Mouse (Mus musculus): ENCODE results near the gene Mon1b. TPM values are rescaled to one million over a fixed set of nuclear protein-coding genes. Genes with fewer than 3 reads are reported as not detected.

Mon1b gene
- total and polyA plus RNA-seq, 2 experiments from 2014 or later = 10.4 to 23.7 TPM

DNA sequence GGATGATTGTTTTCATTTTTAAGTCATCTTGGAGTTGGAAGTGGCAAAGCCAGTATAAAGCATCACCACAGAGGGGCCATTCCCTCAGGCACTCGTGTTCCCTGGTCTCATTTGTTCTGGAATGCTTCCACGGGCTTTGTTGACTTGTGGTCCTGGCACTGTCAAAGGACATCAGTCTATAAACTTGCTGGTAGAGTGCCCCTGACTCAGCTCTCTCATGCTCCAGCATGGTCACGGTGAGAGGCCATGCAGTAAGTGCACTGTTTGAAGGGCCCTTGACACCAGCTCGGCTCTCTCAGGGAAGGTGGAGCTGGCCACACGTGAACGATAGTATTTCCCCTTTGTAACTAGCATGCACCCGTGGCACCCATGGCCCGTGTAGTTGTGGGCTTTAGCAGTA, 5.0 kb downstream of the Mon1b start:
- H3K4me1 ChIP-seq (ENCODE audit: insufficient read depth) = no peaks in the 10 kb centered on the region
- ATAC-seq (no peak), DNase-seq (no peak)
- no peak for TF ChIP-seq CTCF (IDR thresholded peaks at IDR 0.05; ENCODE audit: low read depth)
- no peak overlapping the region for H3K4me2 ChIP-seq (ENCODE audit: low read depth)
- H3K27ac ChIP-seq (ENCODE audit: low read depth, low read length) = no peak overlapping the region
- 91% methylated on average over 8 of the region's 8 CpGs for WGBS
- no peak overlapping the region for H3K9ac ChIP-seq
- H3K36me3 ChIP-seq (ENCODE audit: insufficient read depth) = peaks cover 54% of the 10 kb centered on the region
- H3K4me3 ChIP-seq (ENCODE audit: low read depth, low read length) = no peak overlapping the region
- no peaks in the 10 kb centered on the region for H3K27me3 ChIP-seq (ENCODE audit: insufficient read depth, low read length)
- no peaks in the 10 kb centered on the region for H3K9me3 ChIP-seq (ENCODE audit: low read length)

DNA sequence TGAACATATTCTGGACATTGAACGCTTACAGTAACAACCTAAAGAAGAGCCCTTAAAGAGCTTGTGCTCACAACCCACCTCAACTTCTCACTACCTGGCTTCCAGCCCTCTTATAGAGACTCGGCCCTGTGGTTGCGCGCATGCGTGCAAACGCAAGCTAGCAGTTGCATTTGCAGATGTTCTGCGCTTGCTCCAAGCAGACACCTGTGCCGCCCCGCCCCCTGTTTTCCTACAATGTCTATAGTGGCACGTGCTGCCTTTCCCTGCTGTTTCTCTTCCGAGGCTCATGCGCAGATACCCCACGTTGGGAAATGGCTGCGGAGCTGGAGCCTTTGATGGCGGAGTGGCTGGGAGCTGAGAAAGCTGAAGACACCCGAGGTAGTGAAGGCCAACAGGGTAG, 7.5 kb downstream of the Mon1b start, which contains the start of gene Syce1l:
TSS of gene Syce1l (plus strand) at position 288 of the 400 bp plus-strand sequence.
- H3K27ac ChIP-seq (ENCODE audit: low read depth, low read length) = no peak within 1 kb of the TSS
- TF ChIP-seq CTCF (IDR thresholded peaks at IDR 0.05; ENCODE audit: low read depth) = no peak
- no peak for ATAC-seq
- WGBS = 92% methylated on average over 16 of the region's 16 CpGs
- no peaks in the 10 kb centered on the region for H3K9me3 ChIP-seq (ENCODE audit: low read length)
- no peak for DNase-seq
- no peak within 1 kb of the TSS for H3K4me3 ChIP-seq (ENCODE audit: low read depth, low read length)
- H3K4me1 ChIP-seq (ENCODE audit: insufficient read depth) = no peaks in the 10 kb centered on the region
- H3K36me3 ChIP-seq (ENCODE audit: insufficient read depth) = peaks cover 51% of the 10 kb centered on the region
- no peaks in the 10 kb centered on the region for H3K27me3 ChIP-seq (ENCODE audit: insufficient read depth, low read length)
- H3K9ac ChIP-seq = no peak within 1 kb of the TSS
- H3K4me2 ChIP-seq (ENCODE audit: low read depth) = no peak within 1 kb of the TSS

DNA sequence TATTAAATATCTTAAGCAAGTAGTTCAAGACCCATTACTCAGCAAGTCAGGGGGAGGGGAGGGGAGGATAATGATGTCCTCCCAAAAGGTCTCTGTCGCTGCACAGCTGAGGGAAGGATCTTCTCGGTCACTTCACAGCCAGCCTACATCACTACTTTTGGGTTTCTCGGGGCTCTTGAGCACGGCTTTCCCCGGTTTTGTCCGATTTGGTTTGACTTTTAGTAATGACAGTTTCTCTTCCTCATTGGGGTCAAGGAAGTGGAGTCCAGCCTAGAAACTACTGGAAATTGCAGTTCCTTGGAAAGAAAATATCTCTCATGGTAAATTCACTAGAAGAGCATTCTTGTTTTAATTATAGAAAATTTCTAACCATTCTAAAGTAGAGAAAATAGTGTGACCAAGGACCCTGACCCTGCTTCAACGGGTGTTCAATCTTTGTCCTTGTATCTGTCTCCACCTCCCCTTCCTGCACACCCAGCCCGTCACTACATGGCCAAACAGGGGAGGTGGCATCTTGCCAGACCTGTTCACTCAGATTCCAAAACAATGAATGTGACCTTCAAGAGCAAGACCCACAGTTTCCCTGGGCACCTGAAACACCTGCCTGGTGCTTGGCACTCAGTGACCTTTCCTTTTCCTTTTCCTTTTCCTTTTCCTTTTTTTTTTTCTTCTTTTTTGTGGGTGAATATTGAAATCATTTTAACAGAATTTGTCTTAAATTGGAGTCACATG, 8.3 kb downstream of the Mon1b start:
- ATAC-seq = no peak
- no peaks in the 10 kb centered on the region for H3K27me3 ChIP-seq (ENCODE audit: insufficient read depth, low read length)
- H3K4me2 ChIP-seq (ENCODE audit: low read depth) = no peak overlapping the region
- 83% methylated on average over 8 of the region's 8 CpGs for WGBS
- H3K36me3 ChIP-seq (ENCODE audit: insufficient read depth) = peaks cover 45% of the 10 kb centered on the region
- H3K9me3 ChIP-seq (ENCODE audit: low read length) = no peaks in the 10 kb centered on the region
- no peak for TF ChIP-seq CTCF (IDR thresholded peaks at IDR 0.05; ENCODE audit: low read depth)
- no peaks in the 10 kb centered on the region for H3K4me1 ChIP-seq (ENCODE audit: insufficient read depth)
- no peak for DNase-seq
- H3K4me3 ChIP-seq (ENCODE audit: low read depth, low read length) = no peak overlapping the region
- no peak overlapping the region for H3K27ac ChIP-seq (ENCODE audit: low read depth, low read length)
- no peak overlapping the region for H3K9ac ChIP-seq

DNA sequence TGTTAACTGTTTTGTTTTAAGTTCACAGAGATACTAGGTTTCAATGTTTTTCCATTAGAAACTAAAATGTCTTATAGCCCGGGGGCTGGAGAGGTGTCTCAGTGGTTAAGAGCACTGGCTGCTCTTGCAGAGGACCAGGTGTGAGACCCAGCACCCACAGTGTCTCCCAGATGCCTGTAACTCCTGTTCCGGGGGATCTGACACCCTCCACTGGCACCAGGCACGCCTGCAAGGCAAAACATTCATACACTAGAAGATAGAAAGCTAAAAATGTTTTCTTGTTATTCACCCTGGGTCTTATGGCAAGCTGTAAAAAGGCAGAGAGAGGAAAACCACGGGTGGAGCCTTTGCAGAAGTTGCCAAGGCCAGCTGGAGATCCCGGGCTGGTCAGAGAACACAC, 9.8 kb downstream of the Mon1b start:
- WGBS = 84% methylated on average over 5 of the region's 5 CpGs
- Histone ChIP-seq H3K9ac (no peak overlapping the region), H3K4me2 (ENCODE audit: low read depth) (no peak overlapping the region), H3K4me3 (ENCODE audit: low read depth, low read length) (no peak overlapping the region), H3K36me3 (ENCODE audit: insufficient read depth) (peaks cover 30% of the 10 kb centered on the region), H3K27me3 (ENCODE audit: insufficient read depth, low read length) (no peaks in the 10 kb centered on the region), H3K27ac (ENCODE audit: low read depth, low read length) (no peak overlapping the region), H3K4me1 (ENCODE audit: insufficient read depth) (no peaks in the 10 kb centered on the region), H3K9me3 (ENCODE audit: low read length) (no peaks in the 10 kb centered on the region)
- no peak for TF ChIP-seq CTCF (IDR thresholded peaks at IDR 0.05; ENCODE audit: low read depth)
- ATAC-seq (no peak), DNase-seq (no peak)

DNA sequence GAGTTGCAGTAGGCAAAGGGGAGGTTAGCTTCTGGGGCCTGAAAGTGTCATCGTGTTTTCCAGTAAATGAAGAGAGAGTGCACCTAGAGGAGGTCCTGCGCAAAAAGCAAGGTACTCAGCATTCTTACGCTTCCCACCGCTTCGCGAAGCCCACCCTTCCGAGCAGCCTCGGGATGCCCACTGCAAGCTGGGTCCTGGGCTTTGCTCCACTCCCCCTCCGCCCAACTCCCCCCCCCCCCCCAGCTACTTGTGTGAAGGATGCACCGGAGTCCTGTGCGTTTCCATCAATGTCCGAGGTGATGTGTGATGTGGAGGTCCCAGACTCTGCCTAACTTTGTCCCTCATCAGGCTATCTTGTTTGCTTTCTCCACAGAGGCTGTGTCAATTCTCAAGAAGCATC, 17.1 kb downstream of the Mon1b start:
- Histone ChIP-seq H3K4me1 (ENCODE audit: insufficient read depth) (no peaks in the 10 kb centered on the region), H3K27me3 (ENCODE audit: insufficient read depth, low read length) (no peaks in the 10 kb centered on the region), H3K4me2 (ENCODE audit: low read depth) (no peak overlapping the region), H3K27ac (ENCODE audit: low read depth, low read length) (no peak overlapping the region), H3K9ac (no peak overlapping the region), H3K4me3 (ENCODE audit: low read depth, low read length) (no peak overlapping the region), H3K36me3 (ENCODE audit: insufficient read depth) (no peaks in the 10 kb centered on the region), H3K9me3 (ENCODE audit: low read length) (no peaks in the 10 kb centered on the region)
- no peak for TF ChIP-seq CTCF (IDR thresholded peaks at IDR 0.05; ENCODE audit: low read depth)
- no peak for ATAC-seq
- no peak for DNase-seq
- 85% methylated on average over 11 of the region's 12 CpGs for WGBS

DNA sequence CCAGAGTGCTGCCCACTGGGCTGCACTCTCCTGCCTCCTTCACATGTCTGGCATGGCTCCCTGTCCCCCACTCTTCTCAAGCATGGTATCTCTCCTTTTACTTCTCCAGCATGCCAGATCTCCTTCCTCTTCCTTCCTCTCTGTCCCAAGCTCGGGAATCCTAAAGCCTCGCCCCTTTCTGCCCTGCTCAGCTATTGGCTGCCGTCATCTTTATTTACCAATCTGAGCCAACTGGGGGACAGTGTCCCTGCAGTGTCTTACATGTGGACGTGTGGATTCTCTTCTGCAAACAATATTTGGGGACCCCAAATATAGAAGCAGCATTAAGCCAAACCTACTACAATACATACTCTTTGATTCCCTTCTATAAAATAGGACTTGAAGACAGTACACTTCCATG, 17.8 kb downstream of the Mon1b start:
- Histone ChIP-seq H3K4me3 (ENCODE audit: low read depth, low read length) (no peak overlapping the region), H3K27ac (ENCODE audit: low read depth, low read length) (no peak overlapping the region), H3K4me2 (ENCODE audit: low read depth) (no peak overlapping the region), H3K27me3 (ENCODE audit: insufficient read depth, low read length) (no peaks in the 10 kb centered on the region), H3K36me3 (ENCODE audit: insufficient read depth) (no peaks in the 10 kb centered on the region), H3K9ac (no peak overlapping the region), H3K4me1 (ENCODE audit: insufficient read depth) (no peaks in the 10 kb centered on the region), H3K9me3 (ENCODE audit: low read length) (no peaks in the 10 kb centered on the region)
- DNase-seq (no peak), ATAC-seq (no peak)
- TF ChIP-seq CTCF (IDR thresholded peaks at IDR 0.05; ENCODE audit: low read depth) = no peak
- WGBS = 61% methylated on average over 4 of the region's 4 CpGs

DNA sequence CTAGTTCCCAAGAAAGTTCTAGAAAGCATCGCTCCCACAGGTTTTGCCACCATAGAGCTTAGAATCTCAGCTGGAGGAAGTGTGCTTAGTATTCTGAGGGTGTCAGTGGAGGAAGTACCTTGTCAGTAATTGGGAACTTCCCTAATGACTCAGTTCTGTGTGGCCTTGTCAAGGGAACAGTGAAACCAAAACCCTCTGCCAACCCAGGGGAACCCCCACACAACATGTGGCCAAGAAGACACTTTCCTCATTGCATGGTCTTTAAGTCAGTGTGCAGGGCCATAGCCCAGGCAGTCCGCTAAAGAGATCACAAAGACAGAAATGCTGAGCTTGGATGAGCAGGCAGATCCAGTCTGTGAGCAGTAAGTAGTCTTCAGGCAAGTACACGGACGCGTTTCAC, 20.8 kb downstream of the Mon1b start:
- Histone ChIP-seq H3K27me3 (ENCODE audit: insufficient read depth, low read length) (no peaks in the 10 kb centered on the region), H3K4me2 (ENCODE audit: low read depth) (no peak overlapping the region), H3K36me3 (ENCODE audit: insufficient read depth) (no peaks in the 10 kb centered on the region), H3K4me3 (ENCODE audit: low read depth, low read length) (no peak overlapping the region), H3K9ac (no peak overlapping the region), H3K9me3 (ENCODE audit: low read length) (no peaks in the 10 kb centered on the region), H3K27ac (ENCODE audit: low read depth, low read length) (no peak overlapping the region), H3K4me1 (ENCODE audit: insufficient read depth) (no peaks in the 10 kb centered on the region)
- no peak for TF ChIP-seq CTCF (IDR thresholded peaks at IDR 0.05; ENCODE audit: low read depth)
- WGBS = 95% methylated on average over 5 of the region's 5 CpGs
- ATAC-seq = no peak
- no peak for DNase-seq

All from forebrain, postnatal 0 days (tissue).